Mouse (Mus musculus): ENCODE data around the gene B4galnt3. TPM values are rescaled to one million over a fixed set of nuclear protein-coding genes. Genes with fewer than 3 reads are reported as not detected.

B4galnt3 gene
- polyA plus RNA-seq, 1 experiment: 0.44 TPM

DNA sequence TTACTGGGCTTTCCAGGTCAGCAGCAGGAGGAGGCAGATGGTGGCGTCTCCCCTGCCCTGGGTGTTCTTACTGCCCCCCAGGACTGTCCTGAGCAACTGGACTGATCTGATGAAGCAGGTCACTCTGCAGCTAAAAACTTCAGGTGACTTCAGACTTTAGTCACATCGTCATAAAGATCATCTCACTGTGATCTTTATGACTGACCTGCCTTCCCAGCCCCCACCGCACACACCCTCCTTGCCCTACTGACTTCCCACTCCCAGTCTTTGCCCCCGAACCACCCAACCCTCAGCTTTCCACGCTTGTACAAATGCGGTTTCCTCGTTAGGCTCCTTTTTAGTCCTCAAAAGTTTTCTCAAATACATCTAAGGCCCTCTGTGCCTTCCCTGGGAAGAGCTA, 67.3 kb downstream of the B4galnt3 start:
- no peak for DNase-seq (ENCODE audit: extremely low spot score in 1 of 2, low spot score in 1 of 2)

DNA sequence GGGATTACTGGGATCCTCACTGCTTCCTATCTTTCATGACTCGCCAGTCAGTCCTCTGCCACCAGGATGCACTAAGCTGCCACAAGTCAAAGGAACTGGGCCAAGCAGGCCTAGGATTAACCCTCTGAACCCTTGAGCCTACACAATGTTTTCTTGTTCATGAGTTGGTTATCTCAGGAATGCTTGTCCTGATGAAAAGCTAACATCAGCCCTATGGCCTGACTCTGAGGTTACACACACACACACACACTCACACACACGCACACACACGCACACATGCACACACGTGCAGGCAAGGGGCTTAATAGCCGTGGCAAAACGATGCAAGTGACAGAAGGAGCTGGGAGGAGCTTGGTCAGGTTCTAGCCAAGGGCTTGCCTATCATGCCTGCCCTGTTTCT, 69.0 kb downstream of the B4galnt3 start:
- no peak for DNase-seq (ENCODE audit: extremely low spot score in 1 of 2, low spot score in 1 of 2)

DNA sequence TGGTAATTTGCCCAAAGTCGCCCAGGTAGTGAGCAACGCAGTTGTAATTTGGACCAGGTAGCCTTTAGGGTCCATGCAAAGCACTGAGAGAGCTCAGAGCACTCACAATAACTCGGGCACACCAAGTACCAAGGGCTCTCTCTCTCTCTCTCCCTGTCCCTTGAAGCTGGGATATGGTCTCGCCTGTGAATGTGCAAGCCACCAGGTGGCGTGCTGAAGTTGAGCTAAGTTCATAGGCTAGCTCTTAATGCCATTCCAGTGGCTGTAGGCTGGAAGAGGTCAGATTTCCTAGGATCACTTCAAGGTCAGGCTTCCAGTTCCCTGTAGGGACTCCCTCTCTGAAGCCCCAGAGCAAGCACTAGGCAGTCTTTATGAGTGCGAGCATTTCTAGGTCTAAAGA, 71.7 kb downstream of the B4galnt3 start:
- DNase-seq (ENCODE audit: extremely low spot score in 1 of 2, low spot score in 1 of 2): peak; percentile 14 to 74

DNA sequence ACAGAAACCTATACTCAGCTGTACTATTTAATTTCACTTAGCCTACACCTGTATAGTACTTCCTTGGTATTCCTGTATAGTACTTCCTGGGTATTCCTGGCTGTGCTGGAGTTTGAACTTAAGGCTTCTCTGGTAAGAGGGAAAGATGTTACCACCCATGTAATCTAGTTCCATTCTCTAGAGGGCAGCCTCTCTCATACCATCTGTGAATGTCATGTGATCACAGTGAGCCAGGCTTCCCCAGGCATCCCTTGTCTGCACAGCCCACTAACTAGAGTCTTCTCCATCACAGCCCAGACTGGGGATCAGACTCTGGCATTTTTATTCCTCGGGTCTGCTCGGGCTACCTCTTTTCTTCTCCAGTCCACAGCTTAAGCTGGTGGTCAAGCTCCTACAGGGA, 75.1 kb downstream of the B4galnt3 start:
- no peak for DNase-seq (ENCODE audit: extremely low spot score in 1 of 2, low spot score in 1 of 2)

DNA sequence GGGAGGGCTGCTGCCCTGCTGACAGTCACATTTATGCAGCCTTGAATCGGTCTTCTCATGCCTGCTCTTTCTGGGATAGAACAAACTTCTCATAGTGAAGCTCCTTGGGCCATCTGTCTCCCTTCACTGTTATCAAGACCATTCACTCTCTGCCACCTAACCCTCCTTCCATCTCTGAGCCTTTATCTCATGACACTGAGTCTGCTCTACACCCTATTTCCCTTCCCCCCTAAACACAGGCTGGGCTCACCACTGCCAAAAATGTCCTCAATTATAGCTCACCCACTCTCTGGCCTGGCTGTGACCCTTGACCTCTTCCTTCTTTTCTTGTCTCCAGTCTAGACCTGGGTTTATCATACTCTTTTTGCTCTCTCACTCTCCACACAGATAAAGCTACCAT, 77.7 kb downstream of the B4galnt3 start:
- DNase-seq (ENCODE audit: extremely low spot score in 1 of 2, low spot score in 1 of 2): no peak

DNA sequence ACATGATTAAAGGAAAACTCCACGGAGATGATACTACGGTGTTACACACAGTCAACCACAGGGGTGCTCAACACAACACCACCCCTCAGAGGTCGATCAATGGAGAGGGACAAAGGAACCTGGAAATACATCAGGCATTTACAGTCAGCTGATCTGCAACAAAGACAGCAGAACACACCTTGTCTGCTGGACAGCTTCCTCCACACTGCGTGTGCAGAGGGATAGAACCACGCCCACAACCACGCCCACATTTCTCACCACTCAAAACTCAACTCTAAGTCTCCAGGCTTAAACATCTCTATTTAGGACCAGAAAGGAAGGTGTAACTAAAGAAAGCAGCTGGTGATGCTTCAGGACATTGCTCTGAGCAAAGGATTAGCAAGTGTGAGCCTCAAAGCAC, 82.8 kb downstream of the B4galnt3 start:
- no peak for DNase-seq (ENCODE audit: extremely low spot score in 1 of 2, low spot score in 1 of 2)

DNA sequence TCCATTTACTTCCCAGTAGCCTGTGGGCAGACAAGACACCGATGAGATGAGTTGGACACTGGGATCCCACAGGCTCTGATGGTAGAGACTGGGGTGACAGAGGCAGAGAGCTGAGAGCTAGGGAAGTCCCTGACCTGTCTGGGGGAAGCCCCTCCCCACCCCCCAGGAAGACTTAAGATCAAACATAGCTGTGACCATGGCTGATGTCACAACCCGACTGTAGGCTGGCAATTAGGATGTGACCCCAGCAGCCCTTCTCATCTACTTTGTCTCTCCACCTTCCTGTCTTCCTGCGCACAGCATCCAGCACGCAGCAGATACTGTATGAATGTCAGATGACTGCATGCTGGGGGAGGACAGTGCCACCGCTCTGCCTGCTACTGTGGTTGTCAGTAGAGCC, 87.8 kb downstream of the B4galnt3 start:
- DNase-seq (ENCODE audit: extremely low spot score in 1 of 2, low spot score in 1 of 2): no peak

DNA sequence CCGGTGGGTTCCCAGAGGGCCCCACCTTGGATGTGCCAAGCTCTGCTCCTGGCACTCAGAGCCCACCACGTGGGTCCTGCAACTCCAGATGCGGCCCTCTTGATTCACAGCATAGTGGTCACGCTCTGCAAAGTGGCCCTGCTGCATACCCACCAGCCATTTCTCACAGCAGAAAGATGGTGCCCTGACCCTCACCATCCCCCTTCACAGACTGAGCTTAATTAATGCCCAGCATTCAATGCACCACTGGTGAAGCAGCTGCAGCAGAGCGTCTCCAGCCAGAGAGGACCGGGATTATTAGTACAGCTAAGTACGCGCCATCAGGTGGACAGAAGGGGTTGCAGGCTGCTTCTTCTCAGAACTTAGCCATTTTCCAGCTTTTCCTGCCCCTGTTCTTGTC, 92.0 kb downstream of the B4galnt3 start:
- no peak for DNase-seq (ENCODE audit: extremely low spot score in 1 of 2, low spot score in 1 of 2)

DNA sequence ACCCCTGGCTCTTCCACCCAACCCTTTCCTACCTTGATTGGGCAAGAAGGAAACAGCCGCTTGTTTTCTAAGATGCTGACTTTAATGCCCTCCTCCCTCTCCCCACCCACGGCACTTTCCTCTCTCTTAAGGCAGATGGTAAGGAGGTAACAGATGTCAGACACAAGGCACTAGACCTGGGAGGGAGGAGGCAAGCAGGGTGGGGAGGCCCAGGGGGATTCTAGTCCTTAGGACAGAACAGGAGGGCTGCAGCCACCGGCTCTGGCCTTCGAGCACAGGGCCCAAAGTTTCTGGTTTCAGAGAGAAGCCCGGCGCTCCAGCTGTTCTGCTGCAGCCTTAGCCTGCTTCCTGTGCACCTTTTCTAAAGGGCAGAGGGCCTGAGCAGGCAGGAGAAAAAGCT, 92.4 kb downstream of the B4galnt3 start:
- DNase-seq (ENCODE audit: extremely low spot score in 1 of 2, low spot score in 1 of 2): no peak

DNA sequence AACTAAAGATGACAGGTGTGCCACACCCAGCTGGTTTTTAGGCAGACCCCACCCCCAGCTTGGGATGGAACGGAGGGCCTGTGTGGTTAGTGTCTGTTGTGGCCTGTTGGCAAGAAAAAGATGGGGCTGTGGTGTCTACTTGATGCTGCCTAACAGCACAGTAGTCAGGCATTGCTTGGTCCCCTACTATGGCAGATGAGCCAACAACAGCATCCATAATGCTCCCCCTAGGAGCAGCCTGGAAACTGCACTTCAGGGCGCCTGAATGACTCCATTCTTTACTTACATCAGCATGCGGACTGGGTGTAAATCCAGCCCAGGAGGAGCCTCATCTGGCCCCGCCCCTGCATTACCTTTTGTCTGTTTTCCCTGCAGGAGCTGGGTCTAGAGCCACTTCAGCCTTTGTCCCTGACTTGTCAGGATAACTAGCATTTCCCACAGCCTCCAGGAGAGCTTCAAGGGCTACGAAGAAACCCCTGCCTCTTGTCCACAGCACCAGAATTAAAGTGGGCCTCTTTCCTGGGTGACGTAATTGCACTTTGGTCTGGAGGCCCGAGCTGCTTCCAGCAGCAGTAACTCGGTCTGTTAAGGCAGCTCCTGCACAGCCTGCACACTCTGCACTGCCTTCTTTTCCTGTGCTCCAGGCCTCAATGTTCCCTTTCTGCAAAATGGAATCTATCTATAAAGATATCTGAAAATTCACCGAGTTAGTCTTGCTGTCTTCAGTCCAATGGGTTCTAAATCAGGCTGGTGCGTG, 94.5 kb downstream of the B4galnt3 start:
- no peak for DNase-seq (ENCODE audit: extremely low spot score in 1 of 2, low spot score in 1 of 2)

DNA sequence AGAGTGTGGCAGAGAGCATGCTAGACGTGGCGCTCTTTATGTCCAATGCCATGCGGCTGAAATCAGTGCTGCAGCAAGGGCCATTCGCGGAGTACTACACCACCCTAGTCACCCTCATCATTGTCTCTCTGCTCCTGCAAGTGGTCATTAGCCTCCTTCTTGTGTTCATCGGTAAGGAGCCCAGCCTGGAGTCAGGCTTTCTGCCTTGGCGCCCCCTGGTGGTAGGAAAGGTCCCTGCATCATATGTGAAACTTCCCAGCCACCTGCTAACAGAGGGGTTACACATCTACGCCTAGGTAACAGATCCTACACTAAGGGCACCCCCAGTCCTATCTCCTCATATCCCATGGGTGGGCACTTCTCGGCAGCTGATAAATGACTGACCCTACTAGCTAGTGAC, 96.4 kb downstream of the B4galnt3 start:
- peak in 1 of 2 experiments; percentile 87 for DNase-seq (ENCODE audit: extremely low spot score in 1 of 2, low spot score in 1 of 2)

DNA sequence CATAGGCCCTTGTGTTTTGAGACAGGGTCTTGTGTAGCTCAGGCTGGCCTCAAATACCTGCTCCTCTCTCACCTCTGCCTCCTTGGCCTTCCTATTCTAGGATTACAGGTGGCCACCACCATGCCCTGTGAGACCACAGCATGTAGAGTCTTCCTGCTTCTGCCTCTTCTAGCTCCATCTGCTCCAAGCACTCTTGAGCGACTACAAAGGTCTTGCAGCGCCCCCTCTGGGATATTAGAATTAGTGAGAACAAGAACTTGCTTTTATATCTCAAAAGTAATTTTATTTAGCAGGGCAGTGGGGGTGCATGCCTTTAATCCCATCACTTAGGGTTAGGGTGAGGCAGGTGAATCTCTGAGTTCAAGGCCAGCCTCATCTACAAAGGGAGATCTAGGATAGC, 97.5 kb downstream of the B4galnt3 start:
- DNase-seq (ENCODE audit: extremely low spot score in 1 of 2, low spot score in 1 of 2): peak in 1 of 2 experiments; percentile 73

DNA sequence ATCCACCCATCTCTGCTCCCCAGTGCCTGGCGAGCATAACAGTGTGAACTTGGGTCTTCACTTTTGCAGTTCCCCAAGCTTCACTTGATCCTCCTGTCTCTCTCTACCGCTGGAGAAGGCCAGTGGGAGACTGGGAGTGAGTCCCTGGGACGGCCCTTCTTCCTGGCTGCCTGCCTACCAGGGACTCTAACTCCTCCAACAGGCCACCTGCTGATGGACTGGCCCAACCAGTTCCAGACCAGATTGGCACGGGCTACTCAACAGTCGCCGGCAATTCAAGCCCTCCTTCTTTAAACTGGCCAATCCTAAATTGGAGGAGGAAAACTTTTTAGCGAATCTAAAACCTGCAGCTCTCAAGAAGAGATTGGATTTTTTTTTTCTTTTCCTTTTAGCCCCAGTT, 99.4 kb downstream of the B4galnt3 start:
- DNase-seq (ENCODE audit: extremely low spot score in 1 of 2, low spot score in 1 of 2): no peak

DNA sequence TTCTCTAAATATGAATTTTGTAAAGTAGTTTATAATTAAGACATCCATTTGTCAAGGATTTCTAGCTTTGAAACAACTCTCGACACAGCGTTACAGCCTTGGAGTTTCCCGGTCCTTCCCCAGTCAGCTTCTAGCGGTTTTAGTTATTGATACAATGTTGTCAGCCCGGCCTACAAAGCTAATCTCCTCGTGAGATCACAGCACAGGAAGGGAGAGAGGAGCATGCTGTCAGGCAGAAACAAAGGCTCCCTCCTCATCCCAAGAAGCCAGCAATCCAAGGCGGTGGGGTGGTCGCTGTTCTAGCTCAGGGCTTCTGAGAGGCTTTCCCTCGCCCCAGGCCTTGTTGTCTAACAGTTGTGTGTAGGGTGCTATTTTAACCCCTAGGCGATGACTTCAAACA, 100.1 kb downstream of the B4galnt3 start:
- no peak for DNase-seq (ENCODE audit: extremely low spot score in 1 of 2, low spot score in 1 of 2)

DNA sequence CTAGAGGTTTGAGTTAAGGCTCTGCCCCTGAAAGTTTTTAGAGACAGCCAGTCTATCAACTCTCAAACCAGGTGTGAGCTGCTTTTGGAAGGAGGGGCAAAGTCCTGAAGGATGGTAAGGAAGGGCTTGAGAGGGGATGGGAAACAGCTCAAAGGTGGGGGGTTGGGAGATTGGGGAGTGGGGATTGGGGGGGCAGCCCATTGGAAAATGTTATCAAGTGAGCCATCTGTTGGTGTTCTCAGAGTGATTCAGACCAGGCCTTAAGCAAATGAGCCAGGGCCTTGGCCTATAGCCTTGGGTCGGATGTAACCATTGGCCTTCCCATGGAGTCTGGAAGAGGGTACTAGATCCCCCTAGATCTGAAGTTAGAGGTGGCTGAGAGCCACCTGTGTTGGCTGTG, 100.6 kb downstream of the B4galnt3 start:
- no peak for DNase-seq (ENCODE audit: extremely low spot score in 1 of 2, low spot score in 1 of 2)

DNA sequence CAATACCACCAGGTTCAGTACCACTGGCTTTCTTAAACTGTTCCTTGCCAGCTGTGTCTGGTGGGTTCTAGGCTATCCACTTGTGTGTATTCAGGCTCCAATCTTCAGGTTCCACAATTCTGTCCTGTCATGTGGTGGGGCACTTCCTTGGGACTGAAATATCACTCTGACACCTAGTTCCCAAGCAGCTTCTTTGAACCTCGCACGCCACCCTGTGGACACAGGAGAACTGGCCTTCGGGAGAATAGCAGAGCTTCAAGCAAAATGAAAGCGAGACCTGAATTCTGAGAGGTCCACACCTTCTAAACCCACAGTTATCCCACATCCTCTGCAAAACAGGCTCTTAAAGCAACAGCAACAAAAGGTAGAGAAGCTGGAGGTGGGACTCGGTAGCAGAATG, 101.2 kb downstream of the B4galnt3 start:
- peak; percentile 72 to 88 for DNase-seq (ENCODE audit: extremely low spot score in 1 of 2, low spot score in 1 of 2)

DNA sequence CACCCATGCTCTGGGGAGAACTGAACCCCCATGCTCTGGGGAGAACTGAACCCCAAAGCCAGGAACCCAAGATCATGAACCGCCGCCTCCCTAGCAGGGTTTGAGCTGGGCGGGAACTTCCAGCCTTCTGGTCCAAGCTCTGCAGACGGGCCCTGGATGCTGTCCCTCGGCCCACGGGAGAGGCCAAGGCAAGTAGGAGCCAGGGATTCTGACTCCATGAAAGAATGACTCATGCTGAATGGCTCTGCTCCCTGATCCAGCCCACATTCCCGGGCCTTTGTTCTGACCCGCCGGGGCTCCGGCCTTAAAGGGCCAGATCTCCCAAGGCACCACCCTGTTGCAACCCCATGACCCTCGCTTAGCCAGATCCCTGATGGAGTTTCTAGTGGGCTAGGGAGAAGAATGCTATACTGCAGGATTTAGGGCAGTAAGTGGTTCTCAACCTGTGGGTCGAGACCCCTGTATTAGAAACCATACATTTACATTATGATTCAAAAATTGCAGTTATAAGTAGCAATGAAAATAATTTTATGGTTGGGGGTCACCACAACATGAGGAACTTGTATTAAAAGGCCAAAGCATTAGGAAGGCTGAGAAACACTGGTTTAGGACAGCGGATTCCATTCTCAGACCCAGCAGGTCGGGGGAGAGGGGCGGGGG, 102.0 kb downstream of the B4galnt3 start:
- DNase-seq (ENCODE audit: extremely low spot score in 1 of 2, low spot score in 1 of 2): peak in 1 of 2 experiments; percentile 32

DNA sequence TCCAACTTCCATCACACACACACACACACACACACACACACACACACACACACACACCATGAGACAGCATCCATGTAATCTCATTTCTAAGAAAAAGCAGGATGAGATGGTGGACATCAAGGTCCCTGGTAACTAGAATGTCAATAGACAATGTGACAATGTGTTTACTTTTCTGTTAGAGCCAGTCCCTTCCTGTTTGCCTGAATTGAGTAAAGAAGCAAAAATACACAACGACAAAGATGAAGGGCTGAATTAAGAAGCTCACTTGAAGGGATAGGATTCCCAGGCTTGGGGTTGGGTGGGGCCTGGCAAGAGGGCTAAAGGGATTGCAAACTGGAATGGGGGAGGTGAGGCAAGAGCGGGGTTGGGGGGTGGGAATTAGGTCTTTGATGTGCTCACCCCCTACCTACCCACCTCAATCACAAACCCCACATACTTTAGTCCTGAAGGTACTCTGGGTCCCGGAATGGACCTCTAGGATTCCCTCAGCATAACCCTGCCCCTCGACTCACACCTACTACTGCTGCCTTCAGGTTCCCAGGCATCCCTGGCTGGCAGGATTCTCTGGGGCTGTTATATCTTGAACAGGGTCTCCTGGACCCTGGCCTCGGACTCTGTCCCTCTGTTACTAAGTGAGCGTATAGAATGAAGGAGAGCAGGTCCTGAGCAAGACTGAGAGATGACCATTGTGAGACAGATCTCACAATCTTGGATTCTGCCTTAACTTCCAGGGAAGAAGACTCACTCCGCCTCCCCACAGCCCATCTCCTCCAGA, 102.8 kb downstream of the B4galnt3 start:
- DNase-seq (ENCODE audit: extremely low spot score in 1 of 2, low spot score in 1 of 2): no peak

DNA sequence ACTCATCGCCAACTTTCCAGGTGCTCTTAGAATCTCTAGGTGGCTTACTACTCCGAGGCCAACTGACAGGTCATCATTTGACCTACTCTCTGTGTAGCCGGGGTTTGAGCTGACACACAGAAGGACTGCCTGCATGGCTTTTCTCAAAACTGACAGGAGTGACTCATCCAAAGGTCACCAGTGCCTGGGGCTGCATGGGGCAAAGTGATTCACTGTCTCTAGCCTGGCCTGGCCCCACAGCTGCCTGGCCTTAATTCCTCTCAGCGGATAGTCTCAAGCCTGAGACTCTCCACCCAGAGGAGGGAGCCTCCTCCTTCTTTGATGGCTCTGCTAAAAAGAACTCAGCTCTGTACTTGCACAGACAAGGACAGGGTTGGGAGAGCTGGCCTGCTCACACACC, 103.4 kb downstream of the B4galnt3 start:
- DNase-seq (ENCODE audit: extremely low spot score in 1 of 2, low spot score in 1 of 2): no peak

DNA sequence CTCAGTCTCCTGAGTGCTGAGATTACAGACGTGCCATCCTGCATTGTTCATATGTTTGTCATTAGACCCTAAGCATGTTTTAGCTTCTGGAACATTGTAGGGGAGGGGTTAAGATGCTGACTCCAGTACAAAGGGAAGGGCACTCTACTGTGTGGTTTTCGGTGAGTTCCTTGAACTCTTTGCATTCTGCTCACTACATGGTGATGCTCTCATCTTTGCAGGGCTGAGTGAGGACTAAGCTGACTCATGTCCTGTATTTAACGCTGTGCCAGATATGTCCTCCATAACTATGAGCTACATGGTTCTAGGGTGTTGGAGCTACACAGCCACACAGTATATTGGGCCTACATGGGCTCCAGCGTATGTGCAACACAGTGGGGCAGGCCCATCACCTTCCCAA, 104.0 kb downstream of the B4galnt3 start:
- DNase-seq (ENCODE audit: extremely low spot score in 1 of 2, low spot score in 1 of 2): no peak

DNA sequence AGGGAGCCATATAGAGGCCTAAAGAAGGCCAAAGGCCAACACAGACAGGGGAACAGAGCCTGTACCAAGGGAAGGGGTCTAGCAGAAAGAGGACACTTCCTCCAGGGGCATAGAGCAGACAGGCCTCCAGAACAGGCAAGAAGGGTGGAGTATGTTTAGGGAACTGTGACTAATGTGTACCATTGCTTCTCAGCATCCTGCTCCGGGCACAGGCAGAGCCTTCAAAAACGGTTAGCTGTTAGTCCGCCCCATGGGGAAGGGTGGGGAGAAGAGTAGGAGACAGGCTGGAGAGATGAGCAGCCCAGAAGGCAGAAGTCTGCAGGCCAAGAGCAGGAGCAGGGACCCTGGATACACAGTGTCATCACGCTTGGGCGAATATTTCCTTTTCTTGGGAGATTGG, 105.1 kb downstream of the B4galnt3 start:
- DNase-seq (ENCODE audit: extremely low spot score in 1 of 2, low spot score in 1 of 2): no peak

All from frontal cortex, adult 2 months (tissue).